Mouse (Mus musculus) MEL (cell line): ENCODE data around the gene N4bp1. TPM values are rescaled to one million over a fixed set of nuclear protein-coding genes. Genes with fewer than 3 reads are reported as not detected.

Source experiments
- DNase-seq: peaks from one replicate; pipeline ENCODE4 v3.0.0; 2011; ENCODE audit warnings: low read depth, low spot score
- H3K27ac ChIP-seq: 2 replicates; pipeline ENCODE4 v1.5.1; 2012; ENCODE audit warnings: low read depth, mild to moderate bottlenecking, control low read depth, low read length, moderate library complexity; ENCODE audit not compliant: control insufficient read depth
- H3K27me3 ChIP-seq, 2 experiments: fragments of 150-350 bp in 1 of 2; sonication (generic) in 1 of 2; 2 replicates each; pipeline ENCODE4 v1.6.1; 2012; ENCODE audit warnings: low read length in 2 of 2, mild to moderate bottlenecking in 2 of 2, improper control_type of control experiment in 1 of 2, moderate library complexity in 1 of 2; ENCODE audit not compliant: insufficient read depth in 2 of 2, control insufficient read depth in 1 of 2
- H3K36me3 ChIP-seq, 2 experiments: 2 replicates each; pipeline ENCODE4 v1.6.1; 2012 to 2014; ENCODE audit warnings: low read length in 2 of 2, improper control_type of control experiment in 1 of 2, inconsistent platforms in 1 of 2, mild to moderate bottlenecking in 1 of 2; ENCODE audit not compliant: insufficient read depth in 2 of 2, control insufficient read depth in 1 of 2
- H3K4me1 ChIP-seq, 2 experiments: fragments of 150-350 bp in 1 of 2; sonication (generic) in 1 of 2; 2 replicates each; pipeline ENCODE4 v1.6.1; 2012; ENCODE audit warnings: low read length in 2 of 2, improper control_type of control experiment in 1 of 2, mild to moderate bottlenecking in 1 of 2; ENCODE audit not compliant: insufficient read depth in 2 of 2, control insufficient read depth in 1 of 2
- H3K4me3 ChIP-seq, 2 experiments: fragments of 150-350 bp in 1 of 2; sonication (generic) in 1 of 2; 2 replicates each; pipeline ENCODE4 v1.5.1; 2012; ENCODE audit warnings: low read depth in 2 of 2, low read length in 2 of 2, mild to moderate bottlenecking in 2 of 2, moderate library complexity in 2 of 2, control low read depth in 1 of 2, improper control_type of control experiment in 1 of 2; ENCODE audit not compliant: control insufficient read depth in 1 of 2, insufficient read depth in 1 of 2
- H3K79me2 ChIP-seq: 2 replicates; pipeline ENCODE4 v1.6.1; 2012; ENCODE audit warnings: mild to moderate bottlenecking, low read length, moderate library complexity; ENCODE audit not compliant: control insufficient read depth, poor library complexity, insufficient read depth
- H3K9ac ChIP-seq: 2 replicates; pipeline ENCODE4 v1.6.1; 2012; ENCODE audit warnings: low read depth, mild to moderate bottlenecking, control low read depth, low read length, moderate library complexity; ENCODE audit not compliant: control insufficient read depth, poor library complexity, severe bottlenecking
- H3K9me3 ChIP-seq: fragments of 150-350 bp; sonication (generic); replicated peaks from 2 replicates; pipeline ENCODE4 v1.6.1; 2012; ENCODE audit warnings: mild to moderate bottlenecking, low read length, improper control_type of control experiment, moderate library complexity; ENCODE audit not compliant: insufficient read depth
- CHD1 ChIP-seq: IDR thresholded peaks from 2 replicates; pipeline ENCODE4 v1.6.1; 2012; ENCODE audit warnings: low read depth, mild to moderate bottlenecking, inconsistent platforms, low read length, improper control_type of control experiment
- CHD2 ChIP-seq: IDR thresholded peaks from 2 replicates; pipeline ENCODE4 v1.6.1; 2011; ENCODE audit warnings: low read length, improper control_type of control experiment
- ELF1 ChIP-seq: IDR thresholded peaks from 2 replicates; pipeline ENCODE4 v1.6.1; 2014; ENCODE audit warnings: low read depth, mild to moderate bottlenecking, inconsistent platforms, low read length, improper control_type of control experiment, moderate library complexity
- EP300 ChIP-seq, 2 experiments: IDR thresholded peaks; 2 replicates each; pipeline ENCODE4 v1.6.1; 2011; ENCODE audit warnings: improper control_type of control experiment in 2 of 2, low read length in 2 of 2, low read depth in 1 of 2, mild to moderate bottlenecking in 1 of 2
- HCFC1 ChIP-seq: IDR thresholded peaks from 2 replicates; pipeline ENCODE4 v1.6.1; 2012; ENCODE audit warnings: low read depth, mild to moderate bottlenecking, inconsistent platforms, low read length, improper control_type of control experiment, moderate library complexity
- KAT2A ChIP-seq: conservative IDR thresholded peaks from 2 replicates; pipeline ENCODE4 v1.6.1; 2012; ENCODE audit warnings: low read depth, low read length, improper control_type of control experiment, inconsistent platforms
- MAX ChIP-seq: IDR thresholded peaks from 2 replicates; pipeline ENCODE4 v1.6.1; 2011; ENCODE audit warnings: low read length, improper control_type of control experiment
- MEF2A ChIP-seq: IDR thresholded peaks from 2 replicates; pipeline ENCODE4 v1.6.1; 2014; ENCODE audit warnings: low read depth, mild to moderate bottlenecking, inconsistent platforms, low read length, improper control_type of control experiment; ENCODE audit not compliant: poor library complexity, insufficient replicate concordance, severe bottlenecking; ENCODE audit errors: extremely low read depth
- NELFE ChIP-seq: IDR thresholded peaks from 2 replicates; pipeline ENCODE4 v1.6.1; 2011; ENCODE audit warnings: low read depth, low read length, improper control_type of control experiment
- NRF1 ChIP-seq: IDR thresholded peaks from 2 replicates; pipeline ENCODE4 v1.6.1; 2014; ENCODE audit warnings: low read depth, mild to moderate bottlenecking, inconsistent platforms, low read length, improper control_type of control experiment, moderate library complexity; ENCODE audit not compliant: poor library complexity, insufficient read depth, severe bottlenecking
- POLR2AphosphoS2 ChIP-seq: IDR thresholded peaks from 2 replicates; pipeline ENCODE4 v1.6.1; 2011; ENCODE audit warnings: low read length, improper control_type of control experiment
- RCOR1 ChIP-seq: IDR thresholded peaks from 2 replicates; pipeline ENCODE4 v1.6.1; 2012; ENCODE audit warnings: low read depth, mild to moderate bottlenecking, inconsistent platforms, low read length, improper control_type of control experiment
- UBTF ChIP-seq: IDR thresholded peaks from 2 replicates; pipeline ENCODE4 v1.6.1; 2012; ENCODE audit warnings: low read depth, mild to moderate bottlenecking, inconsistent platforms, low read length, improper control_type of control experiment, moderate library complexity, borderline replicate concordance; ENCODE audit not compliant: insufficient read depth
- ZMIZ1 ChIP-seq: IDR thresholded peaks from 2 replicates; pipeline ENCODE4 v1.6.1; 2012; ENCODE audit warnings: low read depth, mild to moderate bottlenecking, inconsistent platforms, low read length, improper control_type of control experiment, moderate library complexity
- ZNF384 ChIP-seq: IDR thresholded peaks from 2 replicates; pipeline ENCODE4 v1.6.1; 2012; ENCODE audit warnings: low read depth, mild to moderate bottlenecking, inconsistent platforms, low read length, improper control_type of control experiment
- polyA plus RNA-seq, 2 experiments: library from polyadenylated mRNA; stranded (reverse) in 1 of 2; unstranded in 1 of 2; fragments of >175 nt in 1 of 2; fragments of >200 nt in 1 of 2; gene quantifications; 2 replicates each; pipeline versions ENCODE4 v1.2.1 to v1.2.4; 2012; ENCODE audit warnings: low replicate concordance in 2 of 2, low read depth in 1 of 2; ENCODE audit not compliant: insufficient read length in 2 of 2, insufficient read depth in 1 of 2, missing spikeins in 1 of 2
- total RNA-seq: library from RNA; depleted of rRNA; stranded (reverse); fragments of 300-350 nt; gene quantifications from 2 replicates; pipeline ENCODE4 v1.2.3, GENCODE M21; 2012

The N4bp1 gene
- total and polyA plus RNA-seq, 3 experiments = 13.4 to 24.0 TPM; not detected in 1

- H3K9ac ChIP-seq = no peak overlapping the region
- peaks cover 2 to 4% of the 10 kb centered on the region in 2 experiments; a peak in 3 of 4 replicates for H3K36me3 ChIP-seq
- DNase-seq = no peak
- H3K27me3 ChIP-seq = no peaks in the 10 kb centered on the region
- H3K27ac ChIP-seq = no peak overlapping the region
- H3K4me1 ChIP-seq = peaks cover 5 to 11% of the 10 kb centered on the region in 2 experiments; a peak in 3 of 4 replicates
- H3K9me3 ChIP-seq = no peaks in the 10 kb centered on the region
- TF ChIP-seq HCFC1 = no peak
- TF ChIP-seq NELFE = no peak
- no peak for TF ChIP-seq CHD2
- no peak for TF ChIP-seq ELF1
- no peak for TF ChIP-seq MEF2A
- no peak for TF ChIP-seq POLR2AphosphoS2
- TF ChIP-seq RCOR1 = no peak
- no peaks in the 10 kb centered on the region for H3K79me2 ChIP-seq
- H3K4me3 ChIP-seq = no peak overlapping the region
Measured at GRCm38 (mm10) chr8:86840120-86840693, 44.9 kb downstream of the N4bp1 start.

- peaks cover 0 to 4% of the 10 kb centered on the region in 2 experiments; a peak in 2 of 4 replicates for H3K36me3 ChIP-seq
- TF ChIP-seq ZNF384 (no peak), ZMIZ1 (no peak), CHD1 (no peak), CHD2 (no peak), ELF1 (no peak), MAX (no peak), EP300 (IDR thresholded peaks at IDR 0.05; ENCODE audit: low read depth in 1 of 2, low read length in 2 of 2) (no peak), KAT2A (no peak), MEF2A (no peak), HCFC1 (no peak), UBTF (no peak), NRF1 (no peak)
- H3K27ac ChIP-seq = no peak overlapping the region
- no peak for DNase-seq
- peaks cover 5 to 11% of the 10 kb centered on the region in 2 experiments; a peak in 3 of 4 replicates for H3K4me1 ChIP-seq
- H3K9ac ChIP-seq = no peak overlapping the region
- no peak overlapping the region for H3K4me3 ChIP-seq
- H3K9me3 ChIP-seq = no peaks in the 10 kb centered on the region
- no peaks in the 10 kb centered on the region for H3K27me3 ChIP-seq
- H3K79me2 ChIP-seq = no peaks in the 10 kb centered on the region
Measured at GRCm38 (mm10) chr8:86838707-86839438, 46.2 kb downstream of the N4bp1 start.
